Mouse (Mus musculus): Measurements from ENCODE around the gene Ptpn5. TPM values are rescaled to one million over a fixed set of nuclear protein-coding genes. Genes with fewer than 3 reads are reported as not detected.

The Ptpn5 gene
- not detected in 2 replicates for polyA plus RNA-seq (2012; ENCODE audit: insufficient read depth, insufficient read length, low replicate concordance, missing spikeins)

DNA sequence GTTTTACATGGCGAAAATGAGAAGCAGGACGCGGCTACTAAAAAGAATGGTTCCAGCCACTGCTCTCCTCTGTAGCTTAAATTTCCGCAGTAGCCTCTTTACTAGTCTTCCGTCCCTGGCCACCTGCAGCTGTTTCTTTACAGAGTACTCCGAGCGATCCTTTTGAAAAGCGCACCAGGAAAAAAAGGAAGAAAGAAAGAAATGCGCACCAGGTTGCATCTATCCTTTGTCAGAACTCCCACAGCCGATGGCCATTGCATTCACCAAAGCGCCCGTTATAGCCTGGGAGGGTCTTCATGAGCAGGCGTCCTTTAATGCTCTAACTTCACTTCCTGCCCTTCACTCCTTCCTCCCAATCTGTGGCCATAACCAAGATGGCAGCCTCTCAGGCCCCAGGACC is at the start of gene Ptpn5:
Gene Ptpn5, minus strand, starts transcription at position 354 of the 400 bp plus-strand sequence.
- peak within 1 kb of the TSS; percentile 92 for H3K4me3 ChIP-seq (ENCODE audit: insufficient read depth, low read depth, low read length)
- WGBS, result 11% methylated on average over 13 of the region's 13 CpGs
- no peak for TF ChIP-seq POLR2A (IDR thresholded peaks at IDR 0.05; ENCODE audit: insufficient read depth, low read depth, low read length)
- no peak for TF ChIP-seq CTCF (IDR thresholded peaks at IDR 0.05; ENCODE audit: insufficient read depth, low read depth, low read length)
- peaks cover 21% of the 10 kb centered on the region for H3K4me1 ChIP-seq (ENCODE audit: control insufficient read depth, insufficient read depth, low read length)
- peak within 1 kb of the TSS; percentile 78 for H3K27ac ChIP-seq (ENCODE audit: insufficient read depth, low read depth, low read length)

DNA sequence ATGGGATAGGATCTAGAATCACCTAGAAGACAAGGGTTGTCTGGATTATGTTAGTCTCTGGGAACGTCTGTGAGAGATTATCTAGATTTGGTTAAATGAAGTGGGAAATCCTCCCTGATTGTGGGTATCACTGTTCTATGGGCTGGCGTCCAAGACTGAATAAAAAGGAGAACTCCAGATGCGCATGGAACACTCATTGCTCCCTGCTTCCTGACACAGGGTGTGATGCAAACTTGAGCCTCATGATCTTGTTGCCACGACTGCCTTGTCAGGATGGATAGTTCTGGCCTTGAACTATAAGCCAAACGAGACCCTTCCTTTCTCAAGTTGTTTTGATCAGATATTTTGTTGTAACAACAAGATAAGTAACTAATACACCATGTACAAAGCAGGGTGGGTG is 37.3 kb upstream of the Ptpn5 start:
- Histone ChIP-seq H3K4me3 (ENCODE audit: insufficient read depth, low read depth, low read length) (no peak overlapping the region), H3K27ac (ENCODE audit: insufficient read depth, low read depth, low read length) (no peak overlapping the region), H3K4me1 (ENCODE audit: control insufficient read depth, insufficient read depth, low read length) (no peaks in the 10 kb centered on the region)
- TF ChIP-seq CTCF (IDR thresholded peaks at IDR 0.05; ENCODE audit: insufficient read depth, low read depth, low read length), result no peak
- TF ChIP-seq POLR2A (IDR thresholded peaks at IDR 0.05; ENCODE audit: insufficient read depth, low read depth, low read length), result no peak
- WGBS, result 53% methylated on average over 5 of the region's 5 CpGs

DNA sequence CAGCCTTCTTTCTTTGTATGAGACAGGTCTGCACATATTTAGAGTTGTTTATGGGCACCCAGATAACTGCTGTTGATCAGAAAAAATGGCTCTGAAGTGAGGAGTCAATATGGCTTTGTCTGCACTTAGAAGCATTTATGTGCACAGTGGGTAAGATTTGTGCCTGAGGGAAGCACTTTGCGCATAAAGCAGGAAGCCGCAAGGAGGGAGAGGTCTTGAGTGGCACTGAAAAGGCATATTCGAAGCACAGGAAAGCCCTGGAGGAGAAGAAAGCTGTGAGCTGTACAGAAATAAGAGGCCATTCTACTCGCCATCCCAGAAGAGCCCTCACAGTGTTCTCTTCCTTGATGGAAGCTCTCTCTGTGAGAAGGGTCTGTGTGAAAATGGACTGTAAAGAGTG is 31.5 kb upstream of the Ptpn5 start:
- TF ChIP-seq POLR2A (IDR thresholded peaks at IDR 0.05; ENCODE audit: insufficient read depth, low read depth, low read length) (no peak), CTCF (IDR thresholded peaks at IDR 0.05; ENCODE audit: insufficient read depth, low read depth, low read length) (no peak)
- WGBS, result 72% methylated on average over 4 of the region's 4 CpGs
- no peak overlapping the region for H3K27ac ChIP-seq (ENCODE audit: insufficient read depth, low read depth, low read length)
- H3K4me3 ChIP-seq (ENCODE audit: insufficient read depth, low read depth, low read length), result no peak overlapping the region
- H3K4me1 ChIP-seq (ENCODE audit: control insufficient read depth, insufficient read depth, low read length), result no peaks in the 10 kb centered on the region

DNA sequence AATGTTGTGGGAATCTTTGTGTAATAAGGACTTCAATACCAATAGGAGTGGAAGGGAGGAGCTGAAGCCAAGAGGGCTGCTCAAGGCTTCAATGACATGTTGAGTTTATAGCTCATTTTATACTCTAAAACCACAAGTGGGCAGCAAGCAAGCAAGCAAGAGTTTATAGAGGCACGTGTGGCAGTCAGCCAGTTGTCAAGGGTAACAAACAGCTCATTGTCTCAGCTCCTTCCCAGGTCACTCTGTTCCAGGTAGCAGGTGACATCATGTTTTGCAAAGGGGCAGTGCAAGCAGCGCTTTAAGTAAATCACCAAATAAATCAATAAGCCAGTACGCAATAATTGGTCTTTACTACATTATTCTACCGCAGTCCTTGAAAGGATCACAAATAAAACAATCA is 29.7 kb upstream of the Ptpn5 start:
- Histone ChIP-seq H3K4me1 (ENCODE audit: control insufficient read depth, insufficient read depth, low read length) (no peaks in the 10 kb centered on the region), H3K27ac (ENCODE audit: insufficient read depth, low read depth, low read length) (no peak overlapping the region), H3K4me3 (ENCODE audit: insufficient read depth, low read depth, low read length) (no peak overlapping the region)
- TF ChIP-seq CTCF (IDR thresholded peaks at IDR 0.05; ENCODE audit: insufficient read depth, low read depth, low read length), result no peak
- no peak for TF ChIP-seq POLR2A (IDR thresholded peaks at IDR 0.05; ENCODE audit: insufficient read depth, low read depth, low read length)
- WGBS, result 82% methylated on average over 4 of the region's 4 CpGs

DNA sequence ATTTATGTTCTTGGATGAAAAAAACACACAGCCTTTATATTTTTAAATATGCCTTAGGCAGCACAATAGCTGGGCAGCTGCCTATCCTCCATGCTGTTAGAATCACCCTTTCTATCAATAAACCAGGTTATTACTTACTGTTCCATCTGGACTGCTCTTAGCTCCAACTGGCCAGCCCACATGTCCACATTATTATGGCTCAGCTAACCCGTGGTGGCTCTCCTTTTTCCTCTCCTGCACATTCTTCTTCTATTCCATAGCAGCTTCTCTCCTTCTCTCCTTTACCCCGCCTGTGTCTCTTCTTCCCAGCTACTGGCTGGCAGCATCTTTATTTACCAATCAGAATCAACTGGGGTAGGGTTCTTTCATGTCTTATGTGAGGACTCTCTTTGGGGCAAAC is 25.0 kb upstream of the Ptpn5 start:
- Histone ChIP-seq H3K27ac (ENCODE audit: insufficient read depth, low read depth, low read length) (no peak overlapping the region), H3K4me3 (ENCODE audit: insufficient read depth, low read depth, low read length) (no peak overlapping the region), H3K4me1 (ENCODE audit: control insufficient read depth, insufficient read depth, low read length) (no peaks in the 10 kb centered on the region)
- 53% methylated on average over 2 of the region's 2 CpGs for WGBS
- no peak for TF ChIP-seq CTCF (IDR thresholded peaks at IDR 0.05; ENCODE audit: insufficient read depth, low read depth, low read length)
- no peak for TF ChIP-seq POLR2A (IDR thresholded peaks at IDR 0.05; ENCODE audit: insufficient read depth, low read depth, low read length)

DNA sequence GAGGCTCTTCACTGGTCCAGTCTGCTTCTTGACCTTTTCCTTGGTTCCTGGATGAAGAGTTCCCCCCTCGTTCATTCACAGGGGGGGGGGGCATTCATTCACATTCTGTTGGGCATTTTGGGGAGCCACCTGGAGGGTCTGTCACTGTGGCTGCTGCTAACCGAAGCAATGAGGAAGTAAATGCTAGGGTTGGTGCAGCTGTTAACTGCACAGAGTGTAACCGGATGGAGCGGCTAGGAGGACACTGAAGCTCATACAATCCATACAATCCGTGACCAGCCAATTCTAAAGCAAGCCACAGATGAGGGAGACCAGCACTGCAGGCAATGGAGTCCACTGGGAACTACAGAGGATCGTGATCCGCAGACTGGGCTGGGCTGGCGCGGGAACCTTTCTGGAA is 24.3 kb upstream of the Ptpn5 start:
- H3K4me1 ChIP-seq (ENCODE audit: control insufficient read depth, insufficient read depth, low read length), result no peaks in the 10 kb centered on the region
- H3K27ac ChIP-seq (ENCODE audit: insufficient read depth, low read depth, low read length), result no peak overlapping the region
- no peak overlapping the region for H3K4me3 ChIP-seq (ENCODE audit: insufficient read depth, low read depth, low read length)
- TF ChIP-seq POLR2A (IDR thresholded peaks at IDR 0.05; ENCODE audit: insufficient read depth, low read depth, low read length), result no peak
- TF ChIP-seq CTCF (IDR thresholded peaks at IDR 0.05; ENCODE audit: insufficient read depth, low read depth, low read length), result no peak
- WGBS, result 82% methylated on average over 9 of the region's 9 CpGs

DNA sequence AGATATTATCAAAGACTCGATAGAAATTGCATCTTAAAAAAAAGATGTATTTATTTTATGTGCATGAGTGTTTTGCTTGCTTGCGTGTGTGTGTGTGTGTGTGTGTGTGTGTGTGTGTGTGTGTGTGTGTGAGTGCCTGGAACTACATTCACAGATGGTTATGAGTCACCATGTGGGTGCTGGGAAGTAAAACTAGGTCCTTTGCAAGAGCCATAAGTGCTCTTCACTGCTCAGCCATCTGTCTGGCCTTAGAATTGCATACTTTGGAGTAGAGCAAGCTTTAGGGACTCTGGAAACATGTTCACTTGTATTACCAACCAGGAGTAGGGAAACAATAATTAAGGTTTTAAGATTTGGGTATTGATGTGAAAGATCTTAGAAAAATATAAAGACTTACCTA is 22.4 kb upstream of the Ptpn5 start:
- 87% methylated on average over 2 of the region's 2 CpGs for WGBS
- H3K4me3 ChIP-seq (ENCODE audit: insufficient read depth, low read depth, low read length), result no peak overlapping the region
- TF ChIP-seq CTCF (IDR thresholded peaks at IDR 0.05; ENCODE audit: insufficient read depth, low read depth, low read length), result no peak
- no peak overlapping the region for H3K27ac ChIP-seq (ENCODE audit: insufficient read depth, low read depth, low read length)
- no peaks in the 10 kb centered on the region for H3K4me1 ChIP-seq (ENCODE audit: control insufficient read depth, insufficient read depth, low read length)

DNA sequence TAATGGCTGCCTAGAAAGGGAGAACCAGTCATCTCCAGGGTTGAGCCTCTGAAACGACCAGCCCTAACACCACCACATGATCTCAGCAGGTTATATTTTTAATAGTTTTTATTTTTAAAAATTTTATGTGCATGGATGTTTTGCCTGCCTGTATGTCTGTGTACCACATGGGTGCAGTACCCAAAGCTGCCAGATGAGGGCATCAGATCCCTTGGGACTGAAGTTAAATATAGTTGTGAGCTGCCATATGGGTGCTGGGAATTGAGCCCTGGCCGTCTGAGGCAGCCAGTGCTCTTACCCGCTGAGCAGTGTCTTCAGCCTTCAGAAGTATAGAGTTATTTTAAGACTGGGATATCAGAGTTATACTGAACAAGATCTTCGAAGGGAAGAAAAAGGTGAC is 21.9 kb upstream of the Ptpn5 start:
- Histone ChIP-seq H3K4me1 (ENCODE audit: control insufficient read depth, insufficient read depth, low read length) (no peaks in the 10 kb centered on the region), H3K27ac (ENCODE audit: insufficient read depth, low read depth, low read length) (no peak overlapping the region), H3K4me3 (ENCODE audit: insufficient read depth, low read depth, low read length) (no peak overlapping the region)
- TF ChIP-seq POLR2A (IDR thresholded peaks at IDR 0.05; ENCODE audit: insufficient read depth, low read depth, low read length) (no peak), CTCF (IDR thresholded peaks at IDR 0.05; ENCODE audit: insufficient read depth, low read depth, low read length) (no peak)
- WGBS, result 88% methylated on average over 4 of the region's 4 CpGs

DNA sequence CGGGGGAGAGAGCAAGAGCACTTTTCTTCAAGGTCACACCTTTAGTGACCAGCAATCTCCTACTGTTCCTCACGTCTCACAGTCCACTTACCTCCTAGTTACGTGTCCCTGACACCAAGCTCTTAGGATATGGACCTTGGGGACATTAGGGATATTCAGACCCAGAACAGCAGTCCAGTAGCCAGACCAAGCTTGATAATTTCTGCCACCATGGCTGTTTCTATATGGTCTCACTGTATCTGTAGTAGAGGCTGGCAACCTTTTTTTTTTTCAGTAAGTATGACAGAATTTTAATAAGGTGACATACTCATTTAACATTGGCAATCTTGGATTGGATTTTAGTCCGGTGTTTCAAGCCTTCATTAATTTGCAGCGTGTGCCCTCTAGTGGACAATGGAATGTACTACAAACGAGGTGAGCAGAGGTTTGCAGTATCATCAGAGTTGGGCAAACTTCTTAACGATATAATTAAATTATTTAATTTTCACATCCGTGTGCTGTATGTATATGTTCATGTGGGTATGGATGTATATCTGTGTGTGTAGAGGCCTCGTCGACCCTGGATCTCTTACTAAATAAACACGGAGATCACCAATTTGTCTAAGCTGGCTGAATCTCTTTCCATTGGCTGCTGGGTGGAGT is 17.1 kb upstream of the Ptpn5 start:
- 13% methylated on average over 11 of the region's 11 CpGs for WGBS
- TF ChIP-seq POLR2A (IDR thresholded peaks at IDR 0.05; ENCODE audit: insufficient read depth, low read depth, low read length) (no peak), CTCF (IDR thresholded peaks at IDR 0.05; ENCODE audit: insufficient read depth, low read depth, low read length) (no peak)
- Histone ChIP-seq H3K27ac (ENCODE audit: insufficient read depth, low read depth, low read length) (no peak overlapping the region), H3K4me1 (ENCODE audit: control insufficient read depth, insufficient read depth, low read length) (no peaks in the 10 kb centered on the region), H3K4me3 (ENCODE audit: insufficient read depth, low read depth, low read length) (no peak overlapping the region)

DNA sequence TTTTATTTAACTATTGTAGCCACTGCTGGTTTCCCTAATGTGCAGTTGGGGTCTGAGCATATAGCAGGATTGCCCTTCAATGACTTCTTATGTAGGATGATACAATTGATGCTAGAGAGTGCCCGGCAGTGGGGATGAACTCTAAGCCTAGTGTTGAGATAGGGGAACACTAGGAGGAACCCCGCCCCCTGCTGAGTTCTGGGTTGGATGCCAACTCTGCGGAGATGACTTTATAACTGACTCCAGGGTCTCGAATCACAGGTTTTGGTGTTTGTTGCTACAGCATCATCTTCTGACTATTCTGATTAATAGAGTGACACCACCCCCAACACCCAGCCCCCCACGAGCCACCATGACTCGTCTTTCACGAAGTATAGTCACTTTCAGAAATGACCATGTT is 14.8 kb upstream of the Ptpn5 start:
- no peak for TF ChIP-seq CTCF (IDR thresholded peaks at IDR 0.05; ENCODE audit: insufficient read depth, low read depth, low read length)
- no peak for TF ChIP-seq POLR2A (IDR thresholded peaks at IDR 0.05; ENCODE audit: insufficient read depth, low read depth, low read length)
- Histone ChIP-seq H3K4me3 (ENCODE audit: insufficient read depth, low read depth, low read length) (no peak overlapping the region), H3K27ac (ENCODE audit: insufficient read depth, low read depth, low read length) (no peak overlapping the region), H3K4me1 (ENCODE audit: control insufficient read depth, insufficient read depth, low read length) (no peaks in the 10 kb centered on the region)
- 75% methylated on average over 7 of the region's 7 CpGs for WGBS

Measured in olfactory bulb, adult 2 months (tissue).